Mouse (Mus musculus) thymus, postnatal 36 days (tissue): ENCODE measurements around the gene Abca17.
A peak's percentile ranks its signal among the peaks of the same experiment; 100 is the strongest.

Source experiments
- DNase-seq, 2 experiments: peaks; one replicate each; pipeline ENCODE4 v3.0.0; 2022; ENCODE audit warnings: mixed read lengths in 2 of 2

Abca17 gene

DNA sequence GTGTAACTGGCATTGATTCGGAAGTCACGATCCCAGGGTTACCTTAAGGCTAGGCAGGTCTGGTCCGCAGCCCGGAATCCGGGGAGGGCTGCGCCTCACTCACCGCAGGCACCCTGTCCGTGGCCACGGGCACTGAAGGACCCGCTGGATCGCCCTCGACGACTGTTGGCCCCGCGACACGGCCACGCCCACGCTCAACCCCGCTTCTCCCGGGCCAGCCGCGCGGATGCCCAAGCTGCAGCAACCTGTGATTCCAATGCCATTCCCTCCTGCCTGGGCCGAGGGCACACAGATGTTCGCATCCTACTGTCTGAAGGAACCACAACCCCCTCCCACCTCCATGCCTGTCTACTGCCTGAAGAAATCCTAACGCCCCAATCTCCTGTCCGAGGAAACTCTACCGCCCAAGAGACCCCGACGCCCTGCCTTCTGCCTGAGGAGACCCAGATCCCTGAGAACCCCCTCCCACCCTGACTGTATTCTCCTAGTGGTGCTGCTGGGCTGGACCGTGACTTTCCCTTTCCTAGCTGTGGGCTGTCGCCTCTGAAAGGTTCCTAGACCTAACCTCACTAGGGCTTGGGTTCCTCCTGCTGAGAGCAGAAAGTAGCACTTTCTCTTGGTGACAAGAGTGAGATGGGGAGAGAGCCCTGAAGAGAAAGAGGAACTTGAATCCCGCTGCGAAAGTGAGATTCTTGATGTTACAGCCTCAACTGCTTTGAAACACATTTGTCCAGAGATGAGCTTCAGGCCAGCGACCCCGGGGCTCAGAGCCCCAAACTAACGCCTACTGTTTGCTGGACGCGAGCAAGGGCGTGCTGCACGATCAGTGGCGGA, at the start of gene Abca17:
TSS of gene Abca17 (minus strand) at position 143 of the 834 bp plus-strand sequence.
- peak; percentile 8 to 31 for DNase-seq

DNA sequence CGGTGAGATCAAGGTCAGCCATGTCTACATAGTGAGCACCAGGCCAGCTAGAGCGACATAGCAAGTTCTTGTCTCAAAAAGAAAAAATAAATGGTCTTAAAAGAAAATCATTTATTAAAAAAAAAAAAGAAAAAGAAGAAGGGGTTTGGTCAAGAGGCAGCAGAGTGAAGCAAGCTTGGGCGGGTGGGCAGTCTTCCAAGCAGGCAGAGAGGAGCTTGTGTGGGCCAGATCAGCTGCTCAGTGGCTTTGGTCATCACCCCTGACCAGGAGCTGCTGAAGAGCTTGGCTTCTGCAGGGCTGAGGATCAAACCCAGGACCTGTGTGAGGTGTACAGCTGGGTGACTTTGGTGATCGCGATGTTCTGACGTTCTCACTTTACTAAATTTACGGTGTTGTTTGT, 43.6 kb upstream of the Abca17 start:
- no peak for DNase-seq

DNA sequence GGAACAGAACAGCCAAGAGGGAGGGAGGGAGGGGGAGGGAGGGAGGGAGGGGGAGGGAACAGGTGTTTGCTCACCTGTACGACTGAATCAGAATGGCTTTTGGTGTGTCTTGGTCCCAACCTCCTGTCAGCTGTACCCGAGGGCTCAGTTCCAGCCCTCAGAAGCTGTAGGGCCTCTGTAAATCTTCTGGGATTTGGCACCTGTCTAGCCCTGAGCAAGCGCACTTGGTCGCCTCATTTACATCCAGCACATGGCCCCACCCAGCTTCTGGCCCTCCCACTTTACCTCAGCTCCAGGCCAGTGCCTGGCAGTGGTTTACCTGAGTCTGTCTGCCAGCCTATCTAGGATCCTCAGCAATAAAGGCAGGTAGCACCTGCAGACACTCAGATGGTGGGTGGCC, 42.7 kb upstream of the Abca17 start:
- DNase-seq, result no peak

DNA sequence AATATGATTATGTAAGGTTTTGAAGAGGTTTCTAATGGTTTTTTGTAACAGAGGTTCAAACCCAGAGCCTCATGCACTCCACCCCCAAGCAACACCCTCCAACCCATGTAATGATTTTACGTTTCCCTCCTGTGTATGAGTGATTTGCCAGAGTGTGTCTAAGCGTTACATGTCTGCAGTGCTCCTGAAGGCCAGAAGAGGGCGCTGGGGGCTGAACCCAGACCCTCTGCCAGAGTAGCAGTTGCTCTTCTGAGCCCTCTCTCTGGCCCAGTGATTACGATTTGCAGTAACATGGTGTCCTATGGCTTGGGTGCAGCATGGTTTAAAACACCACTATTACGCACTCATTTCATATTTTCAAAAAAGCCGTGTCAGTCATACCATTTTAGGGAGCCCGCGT, 40.3 kb upstream of the Abca17 start:
- DNase-seq, result no peak

DNA sequence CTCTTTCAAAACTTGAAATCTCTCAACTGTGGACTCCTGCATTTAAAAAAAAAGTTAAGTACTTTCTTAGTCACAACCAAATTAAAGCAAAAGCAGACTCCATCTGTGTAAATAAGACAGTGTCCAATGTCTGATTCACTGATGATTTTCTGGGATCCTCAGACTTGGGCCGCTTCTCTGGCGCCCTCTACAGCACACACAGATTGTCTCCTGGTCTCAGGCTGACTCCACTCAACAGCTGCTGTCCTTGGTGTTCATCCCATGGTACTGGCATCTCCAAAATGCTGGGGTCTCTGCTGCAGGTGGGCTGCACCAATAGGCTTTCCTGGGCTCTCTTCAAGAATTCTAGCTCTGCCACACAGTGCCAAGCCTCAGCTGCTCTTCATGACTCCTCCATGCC, 39.0 kb upstream of the Abca17 start:
- peak; percentile 30 to 34 for DNase-seq

DNA sequence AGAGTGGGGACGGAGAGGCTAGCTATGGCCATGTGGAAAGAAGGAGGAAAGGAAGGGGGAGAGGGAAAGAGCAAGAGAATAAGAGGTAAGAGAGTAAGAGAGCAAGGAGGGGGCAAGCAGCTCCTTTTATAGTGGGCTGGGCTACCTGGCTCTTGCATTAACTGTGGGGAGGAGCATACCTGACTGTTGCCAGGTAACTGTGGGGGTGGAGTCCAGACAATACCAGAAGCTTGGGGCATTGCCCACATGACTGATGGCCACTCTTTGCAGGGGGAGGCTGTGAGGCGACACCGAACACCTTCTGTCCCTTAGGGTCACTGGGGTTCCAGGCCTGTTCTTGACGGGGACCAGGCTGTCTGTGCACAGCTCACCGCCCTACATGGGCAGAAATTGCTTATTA, 37.8 kb upstream of the Abca17 start:
- no peak for DNase-seq

DNA sequence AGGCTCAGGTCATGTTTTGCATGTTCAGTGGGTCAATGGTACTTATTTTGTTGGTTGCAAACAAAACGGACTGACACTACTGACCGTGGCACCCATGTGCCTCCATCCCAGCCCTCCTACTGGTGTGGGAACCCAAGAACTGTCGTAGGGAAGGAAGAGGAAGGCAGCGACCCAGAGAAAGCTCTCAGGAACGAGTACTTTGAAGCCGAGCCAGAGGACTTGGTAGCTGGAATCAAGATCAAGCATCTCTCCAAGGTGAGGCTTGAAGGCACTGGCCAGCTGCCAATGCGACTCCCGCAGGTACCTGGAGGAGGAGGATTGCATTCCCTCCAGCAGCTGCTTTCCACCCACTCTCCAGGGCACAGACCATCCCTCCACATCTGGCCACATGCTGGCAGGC, 32.9 kb upstream of the Abca17 start:
- no peak for DNase-seq

DNA sequence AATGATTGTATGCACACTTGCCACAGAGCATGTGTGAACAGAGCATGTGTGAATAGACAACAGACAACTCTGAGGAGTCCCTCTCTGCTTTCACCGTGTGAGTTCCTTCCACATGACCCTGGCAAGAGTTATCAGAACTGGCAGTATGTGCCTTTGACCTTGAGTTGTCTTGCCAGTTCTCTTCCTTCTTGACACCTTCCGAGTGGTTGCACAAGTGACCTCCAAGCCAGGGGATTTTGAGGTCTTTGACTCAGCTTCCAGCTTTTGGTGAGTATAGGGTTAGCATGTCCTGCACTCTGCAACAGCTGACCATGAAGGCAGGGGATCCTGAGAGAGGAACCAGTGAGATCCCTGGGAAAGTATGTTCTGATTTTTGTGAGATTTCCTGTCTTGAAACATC, 27.6 kb upstream of the Abca17 start:
- DNase-seq, result no peak

DNA sequence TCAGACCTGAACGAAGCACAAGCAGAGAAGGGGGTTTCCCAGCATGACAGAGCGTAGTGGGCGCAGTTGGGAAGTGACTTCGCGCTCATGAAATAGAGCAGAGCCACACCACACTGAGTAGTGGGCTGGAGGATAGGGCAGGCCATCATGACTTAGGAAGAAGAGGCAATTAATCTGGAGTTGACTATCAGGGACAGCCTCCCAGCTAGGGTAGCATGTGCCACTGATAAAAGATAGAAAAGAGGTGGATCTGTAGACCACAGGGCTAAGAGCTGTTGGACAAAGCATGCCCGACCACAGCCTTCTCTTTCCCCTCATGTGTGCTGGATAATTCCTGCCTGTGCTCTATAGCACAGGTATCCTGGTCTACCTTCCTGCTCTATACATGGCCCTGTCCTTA, 25.0 kb upstream of the Abca17 start:
- no peak for DNase-seq

DNA sequence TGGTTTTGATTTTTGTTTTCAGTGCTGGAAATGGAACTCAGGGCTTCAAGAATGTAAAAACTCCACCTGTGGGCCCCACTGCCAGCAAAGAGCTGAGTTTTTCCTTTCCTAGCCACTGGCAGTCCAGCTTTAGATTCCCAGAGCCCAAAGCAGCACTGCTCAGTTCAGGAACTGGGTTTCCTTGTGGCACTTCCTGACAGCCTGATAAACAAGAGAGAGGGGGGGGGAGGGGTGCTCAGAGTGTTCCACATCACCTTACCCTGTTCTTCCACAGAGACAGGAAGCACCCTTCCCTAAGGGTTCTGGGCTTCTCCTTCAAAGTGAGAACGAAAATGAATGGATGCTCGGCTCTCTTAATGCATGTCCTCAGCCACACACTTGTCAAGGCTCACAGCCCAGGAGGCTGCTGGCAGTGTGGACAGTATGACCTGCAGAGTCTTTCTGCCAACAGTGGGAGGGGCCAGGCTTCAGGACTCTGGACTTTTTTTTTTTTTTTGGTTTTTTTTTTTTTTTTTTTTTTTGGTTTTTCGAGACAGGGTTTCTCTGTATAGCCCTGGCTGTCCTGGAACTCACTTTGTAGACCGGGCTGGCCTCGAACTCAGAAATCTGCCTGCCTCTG, 24.3 kb upstream of the Abca17 start:
- no peak for DNase-seq

DNA sequence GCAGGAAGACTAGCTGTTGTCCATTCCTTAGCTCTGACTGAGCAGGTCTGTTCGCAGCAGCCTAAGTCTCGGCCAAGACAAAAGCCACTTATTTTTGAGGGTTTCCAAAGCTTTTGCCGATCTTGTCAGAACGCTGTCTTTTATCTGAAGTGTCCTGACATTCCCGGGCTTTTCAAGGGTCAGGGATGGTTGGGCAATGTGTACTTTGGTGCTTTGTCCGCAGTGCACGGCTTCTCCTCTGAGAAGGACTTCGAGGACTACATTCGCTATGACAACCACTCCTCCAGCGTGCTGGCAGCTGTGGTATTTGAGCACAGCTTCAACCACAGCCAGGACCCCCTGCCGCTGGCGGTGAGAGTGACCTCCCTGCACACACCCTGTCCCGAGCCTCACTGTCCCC, 15.0 kb upstream of the Abca17 start:
- no peak for DNase-seq

DNA sequence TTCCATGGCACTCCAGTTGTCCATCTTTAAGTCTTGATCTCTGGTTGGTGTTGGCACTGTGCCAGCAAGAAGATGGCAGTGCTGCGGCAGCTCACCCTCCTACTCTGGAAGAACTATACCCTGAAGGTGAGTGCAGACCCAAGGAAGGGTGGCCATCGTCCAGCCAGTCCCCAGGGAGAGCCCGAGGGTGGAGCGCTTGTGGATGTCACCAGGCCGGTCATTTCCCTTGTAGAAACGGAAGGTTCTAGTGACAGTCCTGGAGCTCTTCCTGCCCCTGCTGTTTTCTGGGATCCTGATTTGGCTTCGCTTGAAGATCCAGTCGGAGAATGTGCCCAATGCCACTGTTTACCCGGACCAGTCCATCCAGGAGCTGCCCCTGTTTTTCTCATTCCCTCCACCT, 13.6 kb upstream of the Abca17 start:
- no peak for DNase-seq

DNA sequence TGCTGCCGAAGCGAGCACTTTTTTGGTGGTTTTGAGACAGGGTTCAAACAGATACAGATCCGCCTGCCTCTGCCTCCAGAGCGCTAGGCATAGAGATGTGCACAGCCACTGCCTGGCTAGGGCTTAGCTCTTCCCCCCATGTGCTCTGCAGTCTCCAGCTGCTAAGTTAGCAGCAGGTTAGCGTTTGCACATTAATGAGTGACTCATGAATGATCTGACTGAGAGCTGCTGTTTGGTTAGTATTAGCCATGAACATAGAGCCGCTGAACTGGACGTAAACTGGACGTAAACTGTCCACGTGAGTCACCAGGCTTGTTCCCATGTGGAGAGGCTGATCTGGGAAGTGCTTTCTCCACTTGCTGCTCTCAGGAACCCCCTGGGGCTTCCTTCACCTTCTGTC, 11.7 kb upstream of the Abca17 start:
- no peak for DNase-seq

DNA sequence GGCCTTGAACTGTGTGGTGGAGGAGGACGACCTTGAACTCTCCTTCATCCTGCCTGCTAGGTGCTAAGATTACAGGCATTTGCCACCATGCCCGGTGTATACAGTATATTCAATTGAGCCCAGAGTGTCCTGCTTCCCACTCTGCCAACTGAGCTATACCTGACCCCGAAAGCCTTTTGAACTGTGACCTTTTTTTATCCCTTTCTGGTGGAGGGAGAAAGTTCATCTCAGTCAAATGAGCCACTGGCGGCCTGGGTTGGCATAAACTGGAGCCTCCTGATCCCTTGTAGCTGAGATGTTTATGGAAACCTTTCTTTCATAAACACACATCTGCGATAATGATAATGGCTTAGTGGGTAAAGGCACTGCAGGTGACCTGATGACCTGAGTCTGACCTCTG, 10.4 kb upstream of the Abca17 start:
- DNase-seq, result no peak

DNA sequence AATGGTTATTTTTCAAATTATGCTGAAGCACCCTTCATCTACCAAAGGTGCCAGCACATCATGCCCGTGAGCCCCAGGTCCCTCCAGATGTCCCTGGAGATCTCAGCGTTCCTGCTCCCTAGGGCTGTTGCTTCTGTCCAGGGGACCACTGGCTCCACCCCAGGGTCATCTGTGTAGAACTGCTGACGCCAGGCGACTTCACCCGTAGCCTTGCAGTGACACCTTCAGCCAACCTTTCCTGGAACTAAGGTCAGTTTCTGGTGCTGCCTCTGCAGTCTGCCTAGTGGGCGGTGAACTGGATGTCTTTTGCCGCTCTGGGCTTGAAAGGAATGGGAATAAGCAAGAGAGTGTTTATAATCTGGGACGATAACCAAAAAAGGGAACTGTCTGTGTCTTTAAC, 10.0 kb upstream of the Abca17 start:
- no peak for DNase-seq

DNA sequence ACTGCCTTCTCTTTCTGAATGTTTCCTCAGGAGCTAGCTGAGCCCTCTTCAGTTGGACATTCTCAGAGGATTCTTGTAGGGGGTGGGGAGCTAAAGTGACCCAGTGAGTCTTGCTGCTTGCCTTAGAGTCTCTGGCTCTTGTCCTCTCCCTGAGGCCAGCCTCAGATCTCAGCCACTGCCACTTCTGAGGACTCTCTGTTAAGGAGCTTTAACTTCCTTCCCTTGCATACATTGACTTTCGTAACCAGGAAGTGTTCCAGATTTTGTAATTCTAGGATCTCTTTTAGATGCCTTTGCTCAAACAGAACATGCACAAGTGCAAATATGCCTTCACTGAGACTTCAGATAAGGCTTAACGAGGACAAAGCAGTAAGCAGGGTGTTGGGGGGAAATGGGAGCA, 9.0 kb upstream of the Abca17 start:
- no peak for DNase-seq

DNA sequence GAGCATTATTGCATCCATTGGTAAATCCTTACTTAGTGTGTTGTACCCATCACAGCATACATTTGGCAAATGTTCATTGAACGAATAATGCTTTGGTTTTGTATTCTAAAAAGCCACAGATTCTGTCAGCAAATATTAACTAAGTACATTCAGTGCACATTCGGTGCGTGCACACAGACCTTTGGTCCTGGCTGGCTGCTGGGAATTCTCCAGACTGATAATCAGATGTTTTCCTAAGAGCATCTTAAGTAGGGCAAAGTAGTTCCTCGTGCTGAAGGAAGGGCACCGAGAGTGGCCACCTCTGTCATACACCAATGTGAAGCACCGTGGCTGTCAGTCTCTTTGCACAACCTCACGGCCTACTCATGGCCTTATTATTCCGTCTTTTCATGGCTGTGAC, 8.1 kb upstream of the Abca17 start:
- DNase-seq, result no peak

DNA sequence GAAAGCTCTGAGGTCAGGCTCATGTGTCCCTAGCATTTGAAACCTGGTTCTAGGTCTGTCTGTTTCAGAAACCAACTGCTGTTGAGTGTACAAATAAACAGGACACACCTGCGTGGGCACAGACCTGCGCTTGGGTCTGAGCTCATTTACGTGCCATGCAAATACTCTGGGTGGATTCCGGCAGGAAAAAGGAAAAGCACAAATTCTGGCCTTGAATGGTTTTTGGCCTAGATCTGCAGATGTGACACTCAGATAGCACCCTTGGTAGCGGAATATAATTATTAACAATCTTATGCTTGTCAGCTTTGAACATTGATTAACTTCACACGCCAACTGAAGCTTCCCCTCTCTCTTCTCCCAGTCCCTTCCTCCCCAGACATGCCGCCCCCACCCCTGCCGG, 4.4 kb upstream of the Abca17 start:
- DNase-seq, result no peak

DNA sequence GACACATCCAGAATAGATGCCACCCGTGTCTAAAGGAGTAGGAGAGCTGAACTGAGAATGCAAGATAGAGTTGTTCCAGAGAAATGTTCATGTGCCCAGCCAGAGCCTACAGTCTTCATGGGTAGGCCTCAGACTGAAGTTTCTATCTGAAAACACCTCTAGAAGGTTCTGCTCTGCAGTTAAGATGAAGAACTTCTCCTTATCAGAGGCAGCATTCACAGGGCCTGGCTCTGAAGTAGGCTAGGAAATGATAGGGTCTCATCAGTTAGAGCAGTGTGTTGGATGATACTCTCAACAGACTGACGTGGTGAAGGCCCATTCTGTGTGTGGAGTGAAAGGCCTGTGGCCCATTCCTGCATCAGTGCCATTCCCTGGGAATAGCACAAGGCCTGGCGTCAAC, 3.1 kb upstream of the Abca17 start:
- no peak for DNase-seq

DNA sequence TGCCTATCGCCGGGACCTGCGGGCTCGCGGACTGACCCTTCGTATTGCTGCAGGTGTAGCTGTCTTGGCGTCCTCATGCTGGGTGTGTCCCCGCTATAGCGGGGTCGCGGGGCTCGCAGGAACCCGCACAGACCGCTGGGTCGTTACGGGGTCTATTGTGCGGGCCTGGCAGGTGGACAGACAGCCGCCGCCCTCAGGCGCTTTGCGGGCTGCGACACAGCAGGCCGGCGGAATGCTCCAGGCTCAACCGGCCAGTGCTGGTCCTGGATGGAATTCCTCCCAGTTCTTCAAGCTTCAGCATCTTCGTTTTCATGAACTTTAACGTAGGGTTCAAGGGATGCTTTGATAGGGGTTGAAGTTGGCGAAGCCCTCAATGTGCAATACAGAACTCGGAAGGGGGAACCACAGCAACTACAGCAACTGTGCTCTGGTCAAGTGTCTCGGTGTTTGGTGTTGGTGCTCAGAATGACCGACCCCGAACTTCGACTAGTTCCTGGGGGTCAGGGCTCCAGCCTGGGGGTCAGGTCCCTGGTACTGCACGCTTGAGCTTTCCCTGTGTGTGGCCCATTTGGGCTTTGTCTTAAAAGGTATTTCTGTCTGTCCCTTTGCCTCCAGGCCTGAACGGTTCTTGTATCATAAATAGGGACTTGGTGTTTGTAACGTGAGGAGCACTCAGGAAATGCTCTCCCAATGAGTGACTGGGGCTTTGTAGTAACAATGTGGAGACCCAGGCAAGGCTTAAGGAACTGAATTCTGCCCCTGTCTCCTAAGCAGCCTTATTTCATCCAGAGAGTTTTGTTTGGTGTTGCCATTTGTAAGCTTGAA, 1.7 kb upstream of the Abca17 start:
- no peak for DNase-seq

DNA sequence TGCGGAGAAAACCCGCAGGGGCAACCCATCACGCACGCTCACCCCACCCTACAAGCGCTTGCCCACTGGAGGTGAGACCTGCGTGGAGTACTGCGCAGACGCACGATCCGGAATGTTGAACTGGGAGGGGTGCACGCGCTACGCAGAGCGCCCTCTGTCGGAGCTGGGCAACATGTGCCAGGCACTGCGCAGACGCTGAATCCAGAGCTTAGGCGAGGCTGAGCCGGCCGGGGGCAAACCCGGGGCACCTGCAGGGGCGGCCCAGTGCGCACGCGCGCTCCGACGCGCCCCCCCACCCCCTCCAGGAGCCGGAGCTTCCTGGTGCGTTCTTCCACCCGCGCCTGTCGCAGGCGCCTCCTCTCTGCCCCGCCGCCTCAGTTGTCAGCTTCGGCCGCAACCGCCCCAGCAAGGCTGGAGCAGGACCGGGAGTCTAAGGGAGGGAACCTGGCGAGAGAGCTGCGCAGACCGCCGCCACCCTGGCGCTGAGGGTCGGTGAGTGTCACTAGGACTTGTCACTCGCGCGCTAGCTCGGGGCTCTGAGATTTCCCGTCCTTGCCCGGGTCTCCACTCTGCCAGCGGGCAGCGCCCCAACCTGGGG, 991 bp upstream of the Abca17 start, which contains the start of gene Abca3:
TSS of gene Abca3 (plus strand) at position 191 of the 598 bp plus-strand sequence.
- DNase-seq, result peak; percentile 98

DNA sequence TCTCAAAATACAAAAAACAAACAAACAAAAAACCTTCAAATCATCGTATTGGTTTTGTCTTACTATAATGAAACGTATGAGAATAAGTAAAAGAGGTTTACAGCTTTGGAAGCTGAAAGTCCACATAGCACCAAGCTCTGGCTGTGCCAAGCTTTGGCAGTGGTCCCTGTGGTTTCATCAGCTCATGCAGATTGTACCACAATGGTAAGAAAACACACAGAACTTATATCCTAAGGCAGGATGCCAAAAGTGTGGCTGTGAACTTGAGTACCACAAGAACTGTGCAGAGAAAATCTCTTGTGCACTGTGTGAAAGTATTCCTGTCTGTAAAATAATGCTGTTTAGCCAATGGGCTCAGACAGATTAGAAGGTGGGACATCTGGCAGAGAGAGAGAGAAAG, 1.7 kb downstream of the Abca17 start:
- DNase-seq, result no peak

DNA sequence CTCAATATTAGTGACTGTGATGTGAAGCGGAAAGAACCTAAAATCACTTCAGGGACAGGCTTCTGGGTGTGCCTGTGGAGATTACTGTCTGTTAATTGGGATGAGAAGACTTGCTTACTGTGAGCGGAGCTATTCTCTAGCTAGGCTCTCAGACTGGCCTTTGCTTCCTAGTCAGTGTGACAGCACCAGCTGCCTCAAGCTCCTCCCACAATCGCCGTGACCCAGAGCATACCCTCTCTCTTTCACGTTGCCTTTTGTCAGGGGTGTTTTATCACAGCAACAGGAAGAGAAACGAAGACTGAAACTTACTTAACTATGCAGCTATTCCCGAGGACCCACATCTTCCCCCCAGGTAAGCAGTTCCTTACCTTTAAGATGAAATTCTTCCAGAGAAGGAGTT, 4.0 kb downstream of the Abca17 start:
- DNase-seq, result peak; percentile 25 to 54
